ENCODE assay signal across 13 mouse cellular contexts in the genomic region with DNA sequence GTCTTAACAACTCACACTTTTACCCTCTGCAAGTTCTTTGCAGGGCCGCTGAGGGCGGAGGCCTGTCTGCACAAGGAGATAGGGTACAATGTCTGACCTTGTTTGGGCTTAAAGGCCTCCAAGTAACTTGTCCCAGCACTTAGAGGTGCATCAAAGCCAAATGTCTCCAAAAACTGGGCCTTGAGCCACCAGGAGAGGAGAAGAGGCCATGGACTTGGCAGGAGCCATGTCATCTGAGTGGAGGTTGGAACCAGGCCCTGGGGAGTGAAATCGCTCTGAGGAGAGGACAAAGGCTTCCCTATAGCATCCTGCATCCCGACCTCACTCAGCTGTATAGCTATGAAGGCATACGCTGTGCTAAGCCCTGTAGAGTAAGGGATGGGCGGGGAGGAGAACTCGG.
A peak's percentile ranks its signal among the peaks of the same experiment; 100 is the strongest.
DNase-seq lines count a peak whose midpoint lies in the region; ATAC-seq lines count a peak whose summit lies in the region.
"Had no signal": no experiment of that assay in that cellular context is flagged by ENCODE, and none has a peak within 500 bp of the region (broad histone marks: within the 10 kb centered on the region; RNA-seq: fewer than 3 reads in every experiment).

No protein-coding gene starts in this region.

- peaks cover 21% of the 10 kb centered on the region for H3K4me1 ChIP-seq in heart, embryonic 12.5 days (replicated peaks)
- H3K4me1 ChIP-seq in heart, embryonic 16.5 days (ENCODE audit: control insufficient read depth, insufficient read depth, low read length), result peaks cover 16% of the 10 kb centered on the region

- no peak overlapping the region for H3K4me3 ChIP-seq in heart, embryonic 12.5 days
- H3K4me3 ChIP-seq in heart, embryonic 16.5 days (ENCODE audit: low read length), result no peak overlapping the region
- H3K4me3 ChIP-seq: embryonic facial prominence, embryonic 15.5 days had no signal

- DNase-seq in heart, adult 18-20 months, result peak; percentile 83 to 86
- peak; percentile 32 for DNase-seq in adrenal gland, postnatal 25 days
- DNase-seq in cerebellum, postnatal 14 days, result peak; percentile 73 to 80
- DNase-seq in right cerebral cortex, postnatal 36 days (ENCODE audit: low spot score in 2 of 2), result no peak
- no peak for DNase-seq in right cerebral cortex, adult 18-20 months
- no peak for DNase-seq in thymus, postnatal 0 days (ENCODE audit: low spot score)
- DNase-seq: lung, postnatal 36 days; thymus, postnatal 36 days had no signal

- H3K4me2 ChIP-seq in heart, embryonic 12.5 days, result no peak overlapping the region
- H3K4me2 ChIP-seq in heart, embryonic 16.5 days (ENCODE audit: low read depth, low read length), result no peak overlapping the region
- H3K4me2 ChIP-seq: embryonic facial prominence, embryonic 15.5 days; hindbrain, embryonic 14.5 days had no signal

- no peaks in the 10 kb centered on the region for H3K36me3 ChIP-seq in heart, embryonic 12.5 days
- no peaks in the 10 kb centered on the region for H3K36me3 ChIP-seq in heart, embryonic 16.5 days (ENCODE audit: control insufficient read depth, insufficient read depth)
- H3K36me3 ChIP-seq: embryonic facial prominence, embryonic 15.5 days had no signal

- ATAC-seq in heart, embryonic 12.5 days (ENCODE audit: insufficient number of reproducible peaks, low FRiP score), result no peak
- ATAC-seq in heart, embryonic 16.5 days (replicated peaks; ENCODE audit: extremely low read depth, insufficient read depth, low FRiP score), result no peak
- ATAC-seq: Patski had no signal

- H3K9ac ChIP-seq in heart, embryonic 12.5 days, result no peak overlapping the region
- no peak overlapping the region for H3K9ac ChIP-seq in heart, embryonic 16.5 days (ENCODE audit: low read length)
- H3K9ac ChIP-seq: embryonic facial prominence, embryonic 15.5 days; hindbrain, embryonic 14.5 days had no signal

- H3K9me3 ChIP-seq in heart, embryonic 12.5 days (replicated peaks), result no peaks in the 10 kb centered on the region
- no peaks in the 10 kb centered on the region for H3K9me3 ChIP-seq in heart, embryonic 16.5 days (replicated peaks; ENCODE audit: control insufficient read depth, low read length)
- H3K9me3 ChIP-seq: embryonic facial prominence, embryonic 15.5 days had no signal

- WGBS in heart, embryonic 12.5 days, result 78% methylated on average over 7 of the region's 7 CpGs
- 73% methylated on average over 7 of the region's 7 CpGs for WGBS in heart, embryonic 16.5 days

- H3K27ac ChIP-seq in heart, embryonic 12.5 days (ENCODE audit: poor library complexity, severe bottlenecking), result no peak overlapping the region
- H3K27ac ChIP-seq in heart, embryonic 16.5 days (ENCODE audit: low read length), result 0 out of 2 replicates have a peak overlapping the region, but pooled peaks have one; percentile 1
- H3K27ac ChIP-seq: embryonic facial prominence, embryonic 15.5 days; hindbrain, embryonic 14.5 days had no signal

- H3K27me3 ChIP-seq in heart, embryonic 12.5 days (replicated peaks), result no peaks in the 10 kb centered on the region
- no peaks in the 10 kb centered on the region for H3K27me3 ChIP-seq in heart, embryonic 16.5 days (ENCODE audit: control insufficient read depth, insufficient read depth, low read length)
- H3K27me3 ChIP-seq: embryonic facial prominence, embryonic 15.5 days; Patski had no signal

Comparison
In these comparisons a context has a peak if more than half of its experiments do, and no peak if none do; other contexts are left out.
1. DNase-seq: peak in heart, adult 18-20 months (2 of 2), adrenal gland, postnatal 25 days (single experiment) and cerebellum, postnatal 14 days (2 of 2); none in right cerebral cortex, postnatal 36 days (0 of 2), right cerebral cortex, adult 18-20 months (single experiment) and thymus, postnatal 0 days (single experiment).